Mouse (Mus musculus): ENCODE measurements around the gene Htra2.

DNA sequence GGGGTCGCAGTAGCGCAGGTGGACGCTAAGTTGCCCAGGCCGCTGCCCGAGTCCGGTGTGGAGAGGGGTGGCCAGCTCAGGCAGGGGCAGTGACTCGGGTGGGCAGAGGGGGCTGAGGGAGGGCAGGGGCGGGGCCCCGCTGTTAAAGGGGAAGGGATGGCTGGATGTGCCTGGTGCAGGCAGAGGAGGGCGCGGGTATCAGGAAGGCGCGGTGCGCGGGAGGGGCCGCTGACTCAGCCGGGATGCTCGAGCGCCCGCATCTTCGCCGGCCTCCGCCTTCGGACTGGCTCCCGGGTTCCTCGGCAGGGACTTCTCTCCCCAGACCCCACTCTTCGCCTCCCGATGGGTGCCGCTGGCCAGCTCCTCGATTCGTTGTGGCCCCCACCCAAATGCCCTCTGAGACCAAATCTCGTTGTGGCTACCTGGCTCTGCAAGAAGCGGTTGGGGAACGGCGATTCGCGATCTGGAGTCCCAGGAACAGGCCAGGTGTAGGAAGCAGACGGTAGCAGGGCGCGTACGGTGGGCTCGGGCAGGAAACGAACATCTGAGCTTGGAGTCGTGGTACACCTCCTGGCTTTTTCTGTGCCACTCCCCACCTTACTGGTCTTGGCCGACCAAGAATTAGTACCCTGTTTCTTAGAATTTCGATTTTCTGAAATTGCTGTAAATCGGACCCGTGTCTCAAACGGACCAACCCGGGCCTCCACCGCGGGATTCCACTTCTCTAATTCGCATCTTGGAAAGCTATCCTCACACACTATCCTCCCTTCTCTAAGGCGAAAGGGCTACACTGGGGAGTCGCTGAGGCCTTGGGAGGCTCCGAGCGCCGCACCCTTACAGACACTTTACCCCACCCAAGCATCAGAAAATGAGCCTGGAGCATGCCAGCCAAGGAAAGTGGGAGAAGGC, 15.5 kb upstream of the Htra2 start:
- TF ChIP-seq CTCF (IDR thresholded peaks at IDR 0.05; ENCODE audit: borderline replicate concordance, insufficient read depth, low read depth, low read length) (no peak), POLR2A (IDR thresholded peaks at IDR 0.05; ENCODE audit: borderline replicate concordance, insufficient read depth, low read length) (no peak)
